ENCODE assay signal across 2 mouse cellular contexts in genomic region chr15:85143747-85144146, GRCm38 (mm10).
TF ChIP-seq lines count a peak whose summit lies in the region.

No protein-coding gene starts in this region.

TF ChIP-seq in CH12.LX, 34 proteins besides CTCF, POLR2A, EP300 and RAD21 (continued from another document):
- TF ChIP-seq MAX (IDR thresholded peaks at IDR 0.05; ENCODE audit: low read length) (no peak), TBP (conservative IDR thresholded peaks at IDR 0.05; ENCODE audit: low read depth, low read length) (no peak), GABPA (IDR thresholded peaks at IDR 0.05; ENCODE audit: insufficient replicate concordance, low read depth, low read length) (no peak), MYC (IDR thresholded peaks at IDR 0.05; ENCODE audit: low read depth, low read length) (no peak), E2F4 (IDR thresholded peaks at IDR 0.05; ENCODE audit: insufficient replicate concordance, low read depth, low read length) (no peak), ZNF384 (IDR thresholded peaks at IDR 0.05; ENCODE audit: low read depth, low read length) (no peak), CHD2 (IDR thresholded peaks at IDR 0.05; ENCODE audit: low read length) (no peak), BHLHE40 (IDR thresholded peaks at IDR 0.05; ENCODE audit: low read depth, low read length) (no peak), SIN3A (IDR thresholded peaks at IDR 0.05; ENCODE audit: low read length) (no peak), MXI1 (IDR thresholded peaks at IDR 0.05; ENCODE audit: low read depth, low read length) (no peak), JUN (IDR thresholded peaks at IDR 0.05; ENCODE audit: insufficient read depth, low read depth, low read length) (no peak), KAT2A (IDR thresholded peaks at IDR 0.05; ENCODE audit: insufficient replicate concordance, low read length) (no peak), MAFK (IDR thresholded peaks at IDR 0.05; ENCODE audit: insufficient replicate concordance, low read length) (no peak)

TF ChIP-seq in MEL, 35 proteins besides CTCF, POLR2A, EP300 and RAD21 (continued from another document):
- TF ChIP-seq MXI1 (IDR thresholded peaks at IDR 0.05; ENCODE audit: low read depth, low read length) (no peak), UBTF (IDR thresholded peaks at IDR 0.05; ENCODE audit: borderline replicate concordance, insufficient read depth, low read depth, low read length) (no peak), NELFE (IDR thresholded peaks at IDR 0.05; ENCODE audit: low read depth, low read length) (no peak)
